Mouse (Mus musculus) intestine, embryonic 16.5 days (tissue): ENCODE data around the gene Itgb1bp1. TPM values are rescaled to one million over a fixed set of nuclear protein-coding genes. Genes with fewer than 3 reads are reported as not detected.
A peak's percentile ranks its signal among the peaks of the same experiment; 100 is the strongest.

Experiments
- ATAC-seq: fragments of 200-750 bp; cut with Nextera tagmentation; 2 replicates; pipeline ENCODE4 v1.8.0; 2017; ENCODE audit warnings: moderate TSS enrichment, moderate library complexity
- H3K27ac ChIP-seq: fragments of 300-500 bp; sonication (generic); 2 replicates; pipeline ENCODE4 v1.5.1; 2014; ENCODE audit warnings: mild to moderate bottlenecking, low read length
- H3K27me3 ChIP-seq: fragments of 300-500 bp; sonication (generic); replicated peaks from 2 replicates; pipeline ENCODE4 v1.6.1; 2014; ENCODE audit warnings: low read length, control low read depth, mixed read lengths; ENCODE audit not compliant: control insufficient read depth, insufficient read depth
- H3K36me3 ChIP-seq: fragments of 300-500 bp; sonication (generic); 2 replicates; pipeline ENCODE4 v1.6.1; 2014; ENCODE audit warnings: low read length, control low read depth; ENCODE audit not compliant: control insufficient read depth, insufficient read depth
- H3K4me1 ChIP-seq: fragments of 300-500 bp; sonication (generic); 2 replicates; pipeline ENCODE4 v1.6.1; 2014; ENCODE audit warnings: low read length, control low read depth, mixed read lengths; ENCODE audit not compliant: control insufficient read depth, insufficient read depth
- H3K4me2 ChIP-seq: fragments of 300-500 bp; sonication (generic); 2 replicates; pipeline ENCODE4 v1.6.1; 2014; ENCODE audit warnings: low read depth, low read length, control low read depth
- H3K4me3 ChIP-seq: fragments of 300-500 bp; sonication (generic); 2 replicates; pipeline ENCODE4 v1.5.1; 2014; ENCODE audit warnings: mild to moderate bottlenecking, low read length
- H3K9ac ChIP-seq: fragments of 300-500 bp; sonication (generic); 2 replicates; pipeline ENCODE4 v1.6.1; 2014; ENCODE audit warnings: low read depth, low read length
- H3K9me3 ChIP-seq: fragments of 300-500 bp; sonication (generic); 2 replicates; pipeline ENCODE4 v1.6.1; 2016; ENCODE audit warnings: low read length, control low read depth; ENCODE audit not compliant: control insufficient read depth
- whole genome bisulfite sequencing: fragments of 180-500 bp; shearing (Covaris S2); extraction: QIAGEN DNeasy Blood & Tissue Kit; methylation state at CpG from one replicate; pipeline ENCODE4 v1.1.7; 2014; 5-methylcytosine and 5-hydroxymethylcytosine counted together
- polyA plus RNA-seq: library from polyadenylated mRNA; unstranded; fragments of >200 nt; fragmentation: Nextera tagmentation; extraction: Ambion mirVana; gene quantifications from 2 replicates; pipeline ENCODE4 v1.2.1, GENCODE M21; 2015

The Itgb1bp1 gene
- polyA plus RNA-seq = 40.1 and 42.5 TPM in 2 replicates

DNA sequence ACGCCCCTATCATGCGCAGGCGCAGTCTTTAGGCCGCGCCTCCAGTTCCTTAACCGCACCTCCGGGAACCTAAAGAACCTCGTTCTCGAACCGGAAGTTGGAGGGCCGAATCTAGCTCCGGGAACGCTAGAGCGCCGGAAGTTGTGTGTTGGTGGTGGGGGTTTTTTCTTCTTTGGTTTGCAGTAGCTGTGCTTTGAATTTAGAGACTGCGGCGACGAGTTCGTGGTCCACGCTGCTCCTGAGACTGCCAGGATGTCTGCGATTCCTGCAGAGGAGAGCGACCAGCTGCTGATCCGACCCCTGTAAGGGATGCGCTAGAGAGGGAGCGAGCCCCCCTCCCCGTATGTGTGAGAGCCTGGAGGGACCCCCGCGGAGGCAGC is at the start of gene Itgb1bp1:
Itgb1bp1 (minus strand) TSS at position 42 of the 380 bp plus-strand sequence.
- Histone ChIP-seq H3K27ac (peak within 1 kb of the TSS; percentile 92), H3K4me2 (peak within 1 kb of the TSS; percentile 69), H3K27me3 (no peaks in the 10 kb centered on the region), H3K9ac (peak within 1 kb of the TSS; percentile 93), H3K36me3 (no peaks in the 10 kb centered on the region), H3K4me3 (peak within 1 kb of the TSS; percentile 93), H3K4me1 (peaks cover 7% of the 10 kb centered on the region), H3K9me3 (no peaks in the 10 kb centered on the region)
- WGBS = under 1% methylated on average over 28 of the region's 28 CpGs
- peak; percentile 97 for ATAC-seq

DNA sequence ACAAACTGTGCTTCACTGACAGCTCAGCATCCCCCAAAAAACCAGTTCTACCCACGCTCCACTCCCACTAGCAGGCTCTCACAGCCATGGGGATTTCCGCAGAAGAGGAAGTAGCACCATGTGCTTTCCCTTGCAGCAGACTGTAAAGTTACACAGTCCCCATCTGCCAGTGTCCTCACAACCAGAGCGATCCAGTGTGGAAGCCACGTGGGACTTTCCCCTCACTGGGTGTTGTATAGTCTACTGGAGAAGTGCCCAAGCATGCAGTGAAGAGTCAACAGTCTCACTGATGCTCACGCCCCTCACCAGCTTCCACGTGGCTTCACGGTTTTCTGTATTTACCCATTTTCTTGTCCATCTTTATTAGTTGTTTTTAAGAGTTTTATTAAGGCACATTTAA is 49.8 kb upstream of the Itgb1bp1 start:
- Histone ChIP-seq H3K4me1 (no peaks in the 10 kb centered on the region), H3K4me3 (no peak overlapping the region), H3K9ac (no peak overlapping the region), H3K27ac (no peak overlapping the region), H3K4me2 (no peak overlapping the region), H3K9me3 (no peaks in the 10 kb centered on the region), H3K27me3 (no peaks in the 10 kb centered on the region), H3K36me3 (peaks cover 4% of the 10 kb centered on the region; the same call in 1 of the 2 replicates)
- 80% methylated on average over 7 of the region's 7 CpGs for WGBS
- ATAC-seq = no peak

DNA sequence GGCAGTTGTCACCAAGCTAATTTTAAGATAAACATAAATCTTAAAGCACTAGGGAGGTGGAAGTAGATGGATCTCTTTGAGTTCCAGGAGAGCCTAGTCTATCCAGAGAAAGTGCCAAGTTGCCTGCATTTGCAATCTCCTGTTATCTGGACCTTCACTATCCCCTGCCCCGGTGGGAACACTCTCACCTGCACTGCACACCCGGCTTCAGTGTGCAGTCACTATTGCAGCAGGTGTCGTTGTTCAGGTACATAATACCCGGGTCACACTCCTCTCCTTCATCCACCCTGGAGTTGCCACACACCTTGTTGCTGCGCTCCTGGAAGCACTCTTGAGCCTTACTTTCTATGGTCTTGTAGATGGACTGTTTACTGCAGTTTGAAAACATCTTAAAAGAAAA is 47.7 kb upstream of the Itgb1bp1 start:
- Histone ChIP-seq H3K9me3 (no peaks in the 10 kb centered on the region), H3K36me3 (peaks cover 8% of the 10 kb centered on the region; the same call in 1 of the 2 replicates), H3K9ac (no peak overlapping the region), H3K27me3 (no peaks in the 10 kb centered on the region), H3K4me3 (no peak overlapping the region), H3K4me1 (no peaks in the 10 kb centered on the region), H3K4me2 (no peak overlapping the region), H3K27ac (no peak overlapping the region)
- 91% methylated on average over 5 of the region's 5 CpGs for WGBS
- ATAC-seq = peak; percentile 65; the same call in 1 of the 2 replicates

DNA sequence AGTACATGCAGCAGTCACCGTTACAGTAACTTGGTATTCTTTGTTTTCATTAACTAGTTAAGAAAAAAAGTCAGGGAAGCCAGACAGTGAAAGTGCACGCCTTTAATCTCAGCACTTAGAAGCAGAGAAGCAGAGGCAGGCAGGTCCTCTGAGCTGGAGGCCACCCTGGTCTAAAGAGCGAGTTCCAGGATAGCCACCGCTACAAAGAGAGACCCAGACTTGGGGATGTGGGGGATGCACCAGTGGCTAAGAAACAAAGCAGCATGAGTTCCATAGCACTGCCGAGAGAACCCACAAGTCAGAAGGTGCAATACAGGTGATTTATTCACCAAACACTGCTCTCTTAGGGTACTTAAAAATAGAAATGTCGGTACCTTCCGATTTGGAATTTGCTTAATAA is 46.9 kb upstream of the Itgb1bp1 start:
- peaks cover 8% of the 10 kb centered on the region; the same call in 1 of the 2 replicates for H3K36me3 ChIP-seq
- ATAC-seq = no peak
- 91% methylated on average over 7 of the region's 7 CpGs for WGBS
- H3K4me1 ChIP-seq = no peaks in the 10 kb centered on the region
- H3K4me2 ChIP-seq = no peak overlapping the region
- no peaks in the 10 kb centered on the region for H3K9me3 ChIP-seq
- H3K4me3 ChIP-seq = no peak overlapping the region
- H3K27me3 ChIP-seq = no peaks in the 10 kb centered on the region
- no peak overlapping the region for H3K9ac ChIP-seq
- H3K27ac ChIP-seq = no peak overlapping the region

DNA sequence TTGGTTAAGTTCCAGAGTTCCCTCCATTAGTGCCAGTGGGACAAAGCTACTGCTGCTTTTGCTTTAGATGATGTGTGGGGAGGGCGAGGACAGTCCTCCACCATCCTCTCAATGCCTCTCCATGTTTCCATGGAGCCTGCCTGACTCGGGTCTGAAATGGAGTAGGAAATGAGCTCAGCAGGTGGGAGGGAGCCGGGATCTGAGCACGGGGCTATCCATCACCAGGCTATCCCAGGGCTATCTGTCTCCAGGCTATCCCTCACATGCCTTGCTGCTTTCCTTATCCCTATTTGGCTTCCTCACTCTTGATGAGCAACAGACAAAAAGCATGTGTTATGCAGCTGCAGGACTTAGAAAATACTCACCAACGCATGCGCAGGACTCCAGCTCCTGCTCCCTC is 45.6 kb upstream of the Itgb1bp1 start:
- peaks cover 8% of the 10 kb centered on the region; the same call in 1 of the 2 replicates for H3K36me3 ChIP-seq
- no peak overlapping the region for H3K9ac ChIP-seq
- H3K27me3 ChIP-seq = no peaks in the 10 kb centered on the region
- no peak overlapping the region for H3K4me2 ChIP-seq
- H3K9me3 ChIP-seq = no peaks in the 10 kb centered on the region
- WGBS = 85% methylated on average over 6 of the region's 6 CpGs
- H3K4me1 ChIP-seq = no peaks in the 10 kb centered on the region
- H3K4me3 ChIP-seq = no peak overlapping the region
- H3K27ac ChIP-seq = no peak overlapping the region
- no peak for ATAC-seq

DNA sequence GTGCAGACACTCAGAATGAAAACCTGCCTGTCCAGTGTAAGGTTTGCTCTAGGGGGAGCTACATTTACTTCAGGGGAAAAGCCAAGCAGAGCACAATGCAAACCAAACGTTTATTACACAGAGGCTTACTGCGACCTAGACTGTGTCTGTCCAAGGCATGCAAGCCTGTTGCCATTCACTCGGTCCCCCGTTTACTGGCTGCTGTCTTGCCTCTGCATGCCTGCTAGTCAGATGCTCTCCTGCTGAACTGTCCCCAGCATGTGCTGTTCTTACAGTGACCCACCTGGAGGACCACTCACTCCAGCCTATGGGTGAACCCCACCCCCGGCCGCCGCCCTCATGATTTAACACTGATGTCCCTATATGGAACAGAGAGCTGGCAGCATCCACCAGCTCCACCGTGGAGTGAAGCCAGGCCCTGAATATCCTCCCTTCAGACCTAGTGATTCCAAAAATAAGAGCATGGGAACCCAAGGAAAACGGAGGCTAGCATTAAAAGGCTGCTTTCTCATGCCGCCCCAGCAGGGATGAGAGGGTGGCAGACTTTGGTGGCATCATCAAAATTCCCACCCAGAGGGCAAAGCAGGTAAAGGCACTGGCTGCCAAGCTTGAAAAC is 45.0 kb upstream of the Itgb1bp1 start:
- H3K36me3 ChIP-seq = peaks cover 8% of the 10 kb centered on the region; the same call in 1 of the 2 replicates
- H3K27ac ChIP-seq = no peak overlapping the region
- H3K4me1 ChIP-seq = no peaks in the 10 kb centered on the region
- no peak overlapping the region for H3K4me3 ChIP-seq
- H3K4me2 ChIP-seq = no peak overlapping the region
- WGBS = 85% methylated on average over 10 of the region's 10 CpGs
- no peak overlapping the region for H3K9ac ChIP-seq
- no peaks in the 10 kb centered on the region for H3K9me3 ChIP-seq
- no peaks in the 10 kb centered on the region for H3K27me3 ChIP-seq
- no peak for ATAC-seq

DNA sequence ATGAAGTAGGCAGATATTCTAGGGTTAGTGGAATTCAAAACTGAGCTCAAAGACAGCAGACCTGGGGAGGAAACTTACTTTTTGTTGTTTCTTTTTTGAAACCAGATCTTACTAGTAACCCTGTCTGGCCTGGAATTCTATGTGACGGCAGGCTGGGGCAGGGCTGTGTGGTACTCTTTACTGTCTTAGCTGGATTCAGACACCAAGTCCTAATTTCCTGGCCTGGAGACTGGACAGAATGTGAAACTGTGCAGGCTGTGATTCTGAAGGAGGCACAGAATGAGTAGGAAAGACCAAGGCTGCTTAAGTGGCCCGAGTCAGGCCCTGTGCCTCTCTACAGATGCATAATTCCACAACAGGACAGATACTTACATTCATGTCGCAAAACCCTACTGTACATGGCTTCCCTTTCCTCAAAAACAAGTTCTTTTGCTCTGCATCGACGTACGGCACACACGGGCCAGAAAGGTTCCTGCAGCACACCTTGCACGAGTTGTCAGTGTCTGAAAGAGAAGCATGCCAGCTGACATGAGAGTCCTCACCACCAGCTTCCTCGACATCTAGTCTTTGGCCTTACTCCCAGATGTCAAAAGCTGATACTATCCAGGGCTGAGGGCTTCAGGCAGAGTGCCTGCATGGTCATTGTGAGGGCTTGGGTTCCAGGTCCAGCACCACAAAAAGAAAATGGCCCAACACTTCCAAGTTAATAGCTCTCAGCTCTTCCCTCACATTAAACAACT is 43.7 kb upstream of the Itgb1bp1 start:
- Histone ChIP-seq H3K27ac (no peak overlapping the region), H3K36me3 (peaks cover 14% of the 10 kb centered on the region; the same call in 1 of the 2 replicates), H3K4me3 (no peak overlapping the region), H3K9me3 (no peaks in the 10 kb centered on the region), H3K4me1 (no peaks in the 10 kb centered on the region), H3K27me3 (no peaks in the 10 kb centered on the region), H3K4me2 (no peak overlapping the region), H3K9ac (no peak overlapping the region)
- 89% methylated on average over 9 of the region's 9 CpGs for WGBS
- ATAC-seq = no peak

DNA sequence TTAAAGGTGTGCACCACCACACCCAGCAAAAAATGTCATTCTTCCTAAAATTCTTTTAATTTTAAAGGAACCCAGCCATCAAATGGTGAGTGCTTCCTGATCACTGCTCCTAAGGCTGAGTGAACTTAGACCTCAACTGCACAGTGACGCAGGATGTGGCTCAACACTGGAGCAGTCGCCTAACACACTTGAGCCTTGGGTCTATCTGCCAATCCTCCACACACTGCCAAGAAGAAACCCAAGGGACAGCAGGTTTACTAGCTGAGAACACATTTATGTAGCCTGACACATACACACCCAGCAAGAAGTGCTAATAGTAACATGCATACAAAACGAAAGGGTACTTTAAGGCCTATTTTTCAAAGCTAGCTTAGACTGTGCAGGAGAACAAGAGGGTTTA is 40.2 kb upstream of the Itgb1bp1 start:
- Histone ChIP-seq H3K4me2 (no peak overlapping the region), H3K4me1 (no peaks in the 10 kb centered on the region), H3K27ac (no peak overlapping the region), H3K9me3 (no peaks in the 10 kb centered on the region), H3K27me3 (no peaks in the 10 kb centered on the region), H3K9ac (no peak overlapping the region), H3K4me3 (no peak overlapping the region), H3K36me3 (peaks cover 13% of the 10 kb centered on the region)
- 97% methylated on average over 3 of the region's 3 CpGs for WGBS
- no peak for ATAC-seq

DNA sequence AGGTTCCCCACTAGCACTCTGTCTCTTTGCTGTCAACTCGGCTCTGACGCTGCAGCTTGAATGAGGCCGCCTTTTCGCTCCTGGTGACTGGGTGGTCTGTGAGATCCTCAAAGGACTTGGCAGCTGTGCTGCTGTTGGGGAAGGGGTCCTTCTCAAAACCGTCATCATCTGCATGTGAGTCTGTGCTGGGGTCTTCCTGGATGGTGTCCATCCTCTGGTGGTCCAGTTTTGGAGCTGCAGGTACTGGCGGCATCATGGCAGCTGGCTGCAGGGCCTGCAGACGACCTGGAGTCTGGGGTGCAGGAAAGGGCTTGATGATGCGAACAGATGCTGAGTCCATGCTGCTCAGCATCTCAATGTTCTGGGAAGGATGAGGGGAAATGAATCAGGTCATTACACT is 39.2 kb upstream of the Itgb1bp1 start:
- H3K9ac ChIP-seq = no peak overlapping the region
- no peak overlapping the region for H3K4me2 ChIP-seq
- no peaks in the 10 kb centered on the region for H3K9me3 ChIP-seq
- 93% methylated on average over 8 of the region's 8 CpGs for WGBS
- H3K4me1 ChIP-seq = peaks cover 3% of the 10 kb centered on the region; the same call in 1 of the 2 replicates
- no peak overlapping the region for H3K27ac ChIP-seq
- peaks cover 13% of the 10 kb centered on the region for H3K36me3 ChIP-seq
- H3K4me3 ChIP-seq = no peak overlapping the region
- no peaks in the 10 kb centered on the region for H3K27me3 ChIP-seq
- ATAC-seq = no peak
